Mouse (Mus musculus): ENCODE results near the gene Mrpl50. TPM values are rescaled to one million over a fixed set of nuclear protein-coding genes. Genes with fewer than 3 reads are reported as not detected.

Gene Mrpl50
- polyA plus RNA-seq, 1 experiment: 1.4 TPM

- Histone ChIP-seq H3K9me3 (no peaks in the 10 kb centered on the region), H3K36me3 (replicated peaks; ENCODE audit: low read length) (no peaks in the 10 kb centered on the region), H3K27me3 (replicated peaks) (peaks cover 2% of the 10 kb centered on the region), H3K4me3 (replicated peaks) (no peak overlapping the region), H3K4me1 (no peaks in the 10 kb centered on the region)
- no peak for TF ChIP-seq FLI1 (IDR thresholded peaks at IDR 0.05; ENCODE audit: low read length)
- TF ChIP-seq GATA1 (IDR thresholded peaks at IDR 0.05; ENCODE audit: borderline replicate concordance, low read length): no peak
Measured at GRCm38 (mm10) chr4:49546026-49546425, 25.1 kb upstream of the Mrpl50 start.

- no peaks in the 10 kb centered on the region for H3K4me1 ChIP-seq
- H3K9me3 ChIP-seq: no peaks in the 10 kb centered on the region
- no peaks in the 10 kb centered on the region for H3K36me3 ChIP-seq (replicated peaks; ENCODE audit: low read length)
- no peak for TF ChIP-seq GATA1 (IDR thresholded peaks at IDR 0.05; ENCODE audit: borderline replicate concordance, low read length)
- no peak for TF ChIP-seq FLI1 (IDR thresholded peaks at IDR 0.05; ENCODE audit: low read length)
- H3K27me3 ChIP-seq (replicated peaks): no peaks in the 10 kb centered on the region
- H3K4me3 ChIP-seq (replicated peaks): no peak overlapping the region
Measured at GRCm38 (mm10) chr4:49540966-49541365, 20.1 kb upstream of the Mrpl50 start.

- Histone ChIP-seq H3K4me1 (no peaks in the 10 kb centered on the region), H3K27me3 (replicated peaks) (no peaks in the 10 kb centered on the region), H3K4me3 (replicated peaks) (no peak overlapping the region), H3K9me3 (no peaks in the 10 kb centered on the region), H3K36me3 (replicated peaks; ENCODE audit: low read length) (no peaks in the 10 kb centered on the region)
- TF ChIP-seq FLI1 (IDR thresholded peaks at IDR 0.05; ENCODE audit: low read length): no peak
- TF ChIP-seq GATA1 (IDR thresholded peaks at IDR 0.05; ENCODE audit: borderline replicate concordance, low read length): no peak
Measured at GRCm38 (mm10) chr4:49539665-49540064, 18.8 kb upstream of the Mrpl50 start.

- H3K36me3 ChIP-seq (replicated peaks; ENCODE audit: low read length): peaks cover 6% of the 10 kb centered on the region
- no peaks in the 10 kb centered on the region for H3K4me1 ChIP-seq
- H3K9me3 ChIP-seq: no peaks in the 10 kb centered on the region
- no peak overlapping the region for H3K4me3 ChIP-seq (replicated peaks)
- H3K27me3 ChIP-seq (replicated peaks): no peaks in the 10 kb centered on the region
- no peak for TF ChIP-seq GATA1 (IDR thresholded peaks at IDR 0.05; ENCODE audit: borderline replicate concordance, low read length)
- no peak for TF ChIP-seq FLI1 (IDR thresholded peaks at IDR 0.05; ENCODE audit: low read length)
Measured at GRCm38 (mm10) chr4:49536671-49537070, 15.8 kb upstream of the Mrpl50 start.

- Histone ChIP-seq H3K36me3 (replicated peaks; ENCODE audit: low read length) (peaks cover 9% of the 10 kb centered on the region), H3K27me3 (replicated peaks) (no peaks in the 10 kb centered on the region), H3K9me3 (peaks cover 2% of the 10 kb centered on the region; the same call in 1 of the 2 replicates), H3K4me1 (no peaks in the 10 kb centered on the region), H3K4me3 (replicated peaks) (no peak overlapping the region)
- TF ChIP-seq FLI1 (IDR thresholded peaks at IDR 0.05; ENCODE audit: low read length) (no peak), GATA1 (IDR thresholded peaks at IDR 0.05; ENCODE audit: borderline replicate concordance, low read length) (no peak)
Measured at GRCm38 (mm10) chr4:49535675-49536294, 14.9 kb upstream of the Mrpl50 start.

- no peak for TF ChIP-seq FLI1 (IDR thresholded peaks at IDR 0.05; ENCODE audit: low read length)
- TF ChIP-seq GATA1 (IDR thresholded peaks at IDR 0.05; ENCODE audit: borderline replicate concordance, low read length): no peak
- H3K4me3 ChIP-seq (replicated peaks): no peak overlapping the region
- H3K9me3 ChIP-seq: peaks cover 9% of the 10 kb centered on the region
- no peaks in the 10 kb centered on the region for H3K4me1 ChIP-seq
- peaks cover 17% of the 10 kb centered on the region for H3K36me3 ChIP-seq (replicated peaks; ENCODE audit: low read length)
- no peaks in the 10 kb centered on the region for H3K27me3 ChIP-seq (replicated peaks)
Measured at GRCm38 (mm10) chr4:49535036-49535435, 14.1 kb upstream of the Mrpl50 start.

- Histone ChIP-seq H3K4me3 (replicated peaks) (peak overlapping the region; percentile 5), H3K27me3 (replicated peaks) (no peaks in the 10 kb centered on the region), H3K36me3 (replicated peaks; ENCODE audit: low read length) (peaks cover 63% of the 10 kb centered on the region), H3K9me3 (0 out of 2 replicates have a peak, but pooled peaks cover 1% of the 10 kb centered on the region), H3K4me1 (peaks cover 33% of the 10 kb centered on the region)
- no peak for TF ChIP-seq GATA1 (IDR thresholded peaks at IDR 0.05; ENCODE audit: borderline replicate concordance, low read length)
- no peak for TF ChIP-seq FLI1 (IDR thresholded peaks at IDR 0.05; ENCODE audit: low read length)
Measured at GRCm38 (mm10) chr4:49522576-49522975, 1.7 kb upstream of the Mrpl50 start.

- no peaks in the 10 kb centered on the region for H3K27me3 ChIP-seq (replicated peaks)
- H3K4me3 ChIP-seq (replicated peaks): peak overlapping the region; percentile 99
- H3K4me1 ChIP-seq: peaks cover 39% of the 10 kb centered on the region
- H3K36me3 ChIP-seq (replicated peaks; ENCODE audit: low read length): peaks cover 61% of the 10 kb centered on the region
- H3K9me3 ChIP-seq: no peaks in the 10 kb centered on the region
- TF ChIP-seq FLI1 (IDR thresholded peaks at IDR 0.05; ENCODE audit: low read length) (no peak), GATA1 (IDR thresholded peaks at IDR 0.05; ENCODE audit: borderline replicate concordance, low read length) (no peak)
Measured at GRCm38 (mm10) chr4:49521346-49521745, 453 bp upstream of the Mrpl50 start.

GRCm38 (mm10) chr4:49519476-49519875 lies 1.4 kb downstream of the Mrpl50 start:
- no peak for TF ChIP-seq FLI1 (IDR thresholded peaks at IDR 0.05; ENCODE audit: low read length)
- no peak for TF ChIP-seq GATA1 (IDR thresholded peaks at IDR 0.05; ENCODE audit: borderline replicate concordance, low read length)
- Histone ChIP-seq H3K36me3 (replicated peaks; ENCODE audit: low read length) (peaks cover 53% of the 10 kb centered on the region), H3K27me3 (replicated peaks) (no peaks in the 10 kb centered on the region), H3K4me3 (replicated peaks) (peak overlapping the region; percentile 65), H3K4me1 (peaks cover 39% of the 10 kb centered on the region), H3K9me3 (no peaks in the 10 kb centered on the region)

- peaks cover 18% of the 10 kb centered on the region for H3K4me1 ChIP-seq
- TF ChIP-seq FLI1 (IDR thresholded peaks at IDR 0.05; ENCODE audit: low read length) (no peak), GATA1 (IDR thresholded peaks at IDR 0.05; ENCODE audit: borderline replicate concordance, low read length) (no peak)
Measured at GRCm38 (mm10) chr4:49514441-49514840, 6.5 kb downstream of the Mrpl50 start.

More at GRCm38 (mm10) chr4:49514441-49514840, 6.5 kb downstream of the Mrpl50 start:
- H3K9me3 ChIP-seq: no peaks in the 10 kb centered on the region
- H3K36me3 ChIP-seq (replicated peaks; ENCODE audit: low read length): peaks cover 59% of the 10 kb centered on the region
- H3K4me3 ChIP-seq (replicated peaks): no peak overlapping the region
- no peaks in the 10 kb centered on the region for H3K27me3 ChIP-seq (replicated peaks)

All from megakaryocyte, embryonic 14.5 days (primary cell).